Mouse (Mus musculus): ENCODE measurements around the gene 4931422A03Rik.

The 4931422A03Rik gene

DNA sequence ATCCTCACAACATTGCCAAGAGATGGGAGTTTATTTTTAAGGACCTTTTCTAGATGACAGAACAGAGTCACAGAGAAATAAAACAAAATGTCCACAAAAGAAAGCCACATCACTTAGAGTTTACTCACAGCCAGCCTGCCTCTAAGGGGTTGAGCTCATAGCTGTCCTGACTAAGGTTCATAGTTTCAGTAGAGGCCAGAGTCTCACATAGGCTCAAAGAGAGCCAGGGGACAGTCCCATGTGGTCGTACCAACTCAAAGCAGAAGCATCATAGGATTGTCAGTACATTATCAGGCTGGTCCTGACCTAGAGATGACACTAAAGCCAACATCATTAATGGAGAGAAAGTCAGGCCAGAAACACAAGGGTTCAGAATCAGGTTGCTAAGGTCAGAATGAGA, 89.6 kb downstream of the 4931422A03Rik start:
- no peak for DNase-seq (ENCODE audit: extremely low read depth, insufficient read length, low spot score)

GRCm38 (mm10) chr2:103937670-103938069, 90.5 kb downstream of the 4931422A03Rik start:
- no peak for DNase-seq (ENCODE audit: extremely low read depth, insufficient read length, low spot score)

GRCm38 (mm10) chr2:103936666-103937065, 91.5 kb downstream of the 4931422A03Rik start:
- DNase-seq (ENCODE audit: extremely low read depth, insufficient read length, low spot score), result no peak

- no peak for DNase-seq (ENCODE audit: extremely low read depth, insufficient read length, low spot score)
These were observed 92.3 kb downstream of the 4931422A03Rik start for GRCm38 (mm10) chr2:103935691-103936435.

- no peak for DNase-seq (ENCODE audit: extremely low read depth, insufficient read length, low spot score)
These were observed 93.5 kb downstream of the 4931422A03Rik start for GRCm38 (mm10) chr2:103934670-103935069.

DNA sequence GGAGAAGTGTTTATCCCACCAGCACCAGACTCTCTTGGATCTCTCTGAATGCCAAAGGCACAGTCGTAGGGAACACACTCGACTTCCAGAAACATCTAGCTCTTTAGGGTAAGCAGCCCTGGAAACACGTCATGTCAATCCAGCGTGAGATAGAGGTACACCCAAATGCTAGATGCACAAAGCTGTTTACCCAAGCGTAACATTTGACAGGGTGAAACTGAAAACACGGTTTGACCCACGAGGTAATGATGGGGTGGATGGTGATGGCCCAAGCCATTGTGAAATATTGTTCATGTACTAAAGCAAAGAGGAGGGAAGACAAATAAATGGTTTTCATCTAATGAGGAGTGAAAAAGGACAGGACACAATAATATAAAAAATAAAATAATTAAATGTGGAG, 93.9 kb downstream of the 4931422A03Rik start:
- DNase-seq (ENCODE audit: extremely low read depth, insufficient read length, low spot score), result no peak

- DNase-seq (ENCODE audit: extremely low read depth, insufficient read length, low spot score), result no peak
These were observed 95.7 kb downstream of the 4931422A03Rik start for GRCm38 (mm10) chr2:103932480-103932879.

DNA sequence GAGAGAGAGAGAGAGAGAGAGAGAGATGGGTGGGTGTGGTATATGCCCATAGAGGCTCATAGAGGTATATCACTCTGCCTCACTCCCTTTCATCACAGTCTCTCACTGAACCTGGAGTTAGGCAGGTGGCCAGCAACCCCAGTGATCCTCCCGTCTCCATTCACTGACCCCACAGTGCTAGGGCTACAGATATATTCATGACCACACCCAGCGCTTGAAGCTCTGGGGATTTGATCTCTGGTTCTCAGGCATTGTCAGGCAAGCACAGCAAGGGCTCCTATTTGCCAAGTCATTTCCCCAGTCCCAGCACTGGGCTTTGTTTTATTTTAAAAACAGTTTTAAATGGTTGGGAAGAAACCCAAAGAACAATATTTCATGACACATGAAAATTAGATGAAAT, 96.1 kb downstream of the 4931422A03Rik start:
- DNase-seq (ENCODE audit: extremely low read depth, insufficient read length, low spot score), result no peak

DNA sequence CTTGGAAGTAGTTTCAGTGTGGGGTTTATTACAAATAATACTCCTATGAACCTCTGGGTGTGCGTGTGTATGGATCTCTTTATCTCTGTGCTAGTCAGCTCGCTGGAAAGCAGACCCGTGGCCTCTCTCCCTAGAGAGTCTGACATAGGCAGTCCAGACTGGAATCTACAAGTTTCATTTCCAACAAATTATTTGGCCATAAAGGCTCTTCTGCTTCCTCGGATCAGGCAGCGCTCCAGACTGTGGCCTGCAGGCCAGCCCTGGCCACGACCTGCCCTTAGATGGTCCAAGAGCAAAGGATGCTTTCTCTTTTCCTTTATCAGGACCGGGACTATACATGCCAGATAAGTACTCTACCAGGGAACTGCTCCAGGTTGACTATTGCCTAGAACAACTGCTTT, 96.7 kb downstream of the 4931422A03Rik start:
- no peak for DNase-seq (ENCODE audit: extremely low read depth, insufficient read length, low spot score)

- DNase-seq (ENCODE audit: extremely low read depth, insufficient read length, low spot score), result no peak
These were observed 97.7 kb downstream of the 4931422A03Rik start for GRCm38 (mm10) chr2:103930306-103931019.

- DNase-seq (ENCODE audit: extremely low read depth, insufficient read length, low spot score), result no peak
These were observed 100.5 kb downstream of the 4931422A03Rik start for GRCm38 (mm10) chr2:103927610-103928145.

DNA sequence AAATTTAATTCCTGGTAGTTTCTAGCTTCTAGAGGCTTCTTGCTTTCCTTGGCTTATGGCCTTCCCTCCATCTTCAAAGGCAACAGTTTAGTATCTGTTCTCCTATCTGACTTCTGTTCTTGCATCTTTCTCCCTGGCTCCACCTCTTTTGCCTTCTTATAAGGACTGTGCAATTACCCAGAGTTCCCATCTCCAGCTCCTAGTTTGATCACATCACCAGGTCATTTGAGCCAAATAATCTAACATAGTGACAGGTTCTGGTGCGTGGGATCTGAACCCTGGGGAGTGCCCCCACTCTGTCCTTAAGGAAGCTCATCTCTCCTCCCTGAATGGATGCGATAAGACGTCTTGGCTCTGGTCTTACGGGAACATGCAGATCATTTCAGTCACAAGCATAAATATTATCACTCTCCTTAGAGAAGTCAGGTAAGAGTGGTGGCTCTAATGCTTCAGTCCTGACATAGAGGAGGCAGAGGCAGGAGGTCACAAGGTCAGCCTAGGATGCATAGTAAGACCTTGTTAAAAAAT, 101.5 kb downstream of the 4931422A03Rik start:
- no peak for DNase-seq (ENCODE audit: extremely low read depth, insufficient read length, low spot score)

- DNase-seq (ENCODE audit: extremely low read depth, insufficient read length, low spot score), result no peak
These were observed 108.7 kb downstream of the 4931422A03Rik start for GRCm38 (mm10) chr2:103919488-103919887.

DNA sequence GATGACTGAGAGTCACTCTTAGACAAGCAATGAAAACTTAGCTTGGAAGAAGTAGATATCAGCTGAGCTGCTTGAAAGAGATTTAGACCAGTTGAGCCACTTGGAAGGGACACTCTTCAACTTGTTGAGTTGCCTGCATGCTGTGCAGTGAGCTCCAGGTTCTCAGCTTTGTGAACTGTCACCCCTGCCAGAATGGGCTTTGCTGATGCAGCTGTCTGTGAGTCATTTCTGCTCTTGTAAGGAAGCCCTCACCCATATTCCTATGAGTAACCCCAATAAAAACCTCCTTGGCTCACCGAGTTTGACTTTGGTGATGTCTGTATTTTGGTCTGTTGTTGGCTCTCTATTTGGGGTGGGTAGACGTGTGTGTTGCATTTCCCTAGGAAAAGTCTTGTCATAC, 109.8 kb downstream of the 4931422A03Rik start:
- no peak for DNase-seq (ENCODE audit: extremely low read depth, insufficient read length, low spot score)

DNA sequence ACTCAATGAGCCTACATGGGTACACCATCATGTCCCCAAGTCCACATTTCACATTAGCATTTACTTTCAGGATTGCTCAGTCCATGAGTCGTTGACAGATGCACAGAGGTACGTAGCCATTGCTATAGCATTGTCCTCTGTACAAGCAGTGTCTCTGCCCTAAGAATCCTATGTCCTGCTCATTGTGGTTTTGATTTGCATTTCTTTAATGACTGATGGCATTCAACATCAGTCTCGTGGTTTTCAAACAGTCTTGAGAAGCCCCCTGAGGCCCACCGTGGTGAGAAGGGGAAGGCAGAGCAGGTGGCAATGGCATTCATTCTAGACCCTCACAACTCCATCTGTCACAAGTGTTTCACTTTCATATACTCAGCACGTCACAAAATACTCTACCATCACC, 110.8 kb downstream of the 4931422A03Rik start:
- DNase-seq (ENCODE audit: extremely low read depth, insufficient read length, low spot score), result no peak

Measured in 3134 (cell line).